Mouse (Mus musculus) cerebellum, adult 11-12 months (tissue): Measurements from ENCODE around the gene St8sia2.
"Not testable (repeated sequence)": the region's sequence is repeated elsewhere in the genome, so short reads cannot be mapped to it uniquely, and the experiment has no call there.

Source experiments
- DNase-seq: peaks from one replicate; pipeline ENCODE4 v3.0.0; 2022

The St8sia2 gene

GRCm38 (mm10) chr7:73972157-73972556, 41.3 kb downstream of the St8sia2 start:
- not testable (repeated sequence) for DNase-seq

- DNase-seq = no peak
Observed at GRCm38 (mm10) chr7:73965164-73965563, 48.3 kb downstream of the St8sia2 start.

GRCm38 (mm10) chr7:73962431-73962830, 51.1 kb downstream of the St8sia2 start:
- no peak for DNase-seq

- peak; percentile 46 for DNase-seq
Observed at GRCm38 (mm10) chr7:73954441-73954840, 59.0 kb downstream of the St8sia2 start.

DNA sequence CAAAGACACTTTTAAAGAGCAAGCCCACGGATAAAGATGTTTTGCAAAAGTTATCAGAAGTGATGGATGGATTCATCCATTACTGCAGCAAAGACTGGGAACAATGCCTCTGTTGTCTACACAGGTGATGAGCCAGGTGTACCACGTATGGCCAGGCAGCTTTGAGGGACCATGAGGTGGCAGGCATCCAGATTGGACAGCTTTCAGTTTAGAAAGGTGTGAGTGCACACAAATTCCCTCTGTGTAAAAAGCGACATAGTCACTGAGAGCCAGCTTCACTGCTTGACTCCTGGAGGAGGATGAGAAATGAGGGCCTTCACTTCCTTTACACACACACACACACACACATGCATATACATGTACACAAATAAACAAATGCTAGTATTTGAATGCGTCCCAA, 60.4 kb downstream of the St8sia2 start:
- no peak for DNase-seq

- DNase-seq = no peak
Observed at GRCm38 (mm10) chr7:73941640-73942039, 71.8 kb downstream of the St8sia2 start.

DNA sequence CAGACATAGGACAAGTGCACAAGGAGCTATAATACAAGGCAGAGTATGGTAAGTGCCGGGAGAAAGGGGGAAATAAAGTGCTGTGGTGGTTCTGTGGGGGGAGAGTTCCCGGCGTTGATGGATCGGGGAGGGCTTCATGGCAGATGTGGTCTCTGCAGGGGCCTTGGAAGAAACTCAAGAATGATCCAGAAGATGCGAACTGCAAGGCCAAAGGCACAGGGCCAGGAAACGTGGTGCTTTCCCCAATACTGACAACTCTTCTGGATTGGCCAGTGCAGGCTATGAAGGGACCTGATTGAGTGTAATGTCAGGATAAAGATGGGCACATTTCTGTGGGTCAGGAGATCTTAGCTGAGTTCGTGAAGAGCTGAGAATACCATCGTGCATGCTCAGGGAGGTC, 74.3 kb downstream of the St8sia2 start:
- DNase-seq = no peak

DNA sequence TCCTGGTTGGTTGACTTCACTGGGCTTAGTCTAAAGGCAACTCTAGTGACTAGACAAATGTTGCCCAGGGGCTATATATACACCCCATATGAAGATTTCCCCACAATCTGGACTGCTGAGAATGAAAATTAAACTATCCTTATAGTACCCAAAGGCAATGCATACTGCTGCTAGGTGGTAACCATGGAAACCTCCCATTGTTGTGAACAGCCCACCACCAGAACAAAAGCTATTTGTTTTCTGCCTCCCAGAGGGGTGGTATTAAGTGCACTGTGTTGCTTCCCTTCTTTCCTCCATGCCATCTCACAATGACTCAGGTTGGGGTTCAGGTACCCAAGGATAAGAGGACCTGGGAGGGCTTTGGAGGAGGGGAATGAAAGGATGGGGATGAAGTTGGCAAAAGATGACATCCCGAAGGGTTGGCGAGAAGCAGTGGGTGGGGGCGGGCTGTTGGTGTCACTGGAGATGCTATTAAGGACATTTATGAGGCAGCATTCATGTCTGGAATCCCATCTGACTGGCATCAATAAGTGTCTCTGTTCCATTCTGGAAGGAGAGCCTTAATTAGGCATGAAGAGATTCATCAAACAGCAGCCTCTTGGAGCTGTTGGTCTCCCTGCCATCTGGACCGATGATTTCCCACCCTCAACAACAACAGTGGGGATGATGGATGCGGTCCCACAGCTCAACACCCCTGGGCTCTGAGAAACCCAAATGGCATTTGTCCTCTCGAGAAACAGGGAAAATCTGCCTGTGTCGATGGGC, 75.3 kb downstream of the St8sia2 start:
- DNase-seq = no peak

DNA sequence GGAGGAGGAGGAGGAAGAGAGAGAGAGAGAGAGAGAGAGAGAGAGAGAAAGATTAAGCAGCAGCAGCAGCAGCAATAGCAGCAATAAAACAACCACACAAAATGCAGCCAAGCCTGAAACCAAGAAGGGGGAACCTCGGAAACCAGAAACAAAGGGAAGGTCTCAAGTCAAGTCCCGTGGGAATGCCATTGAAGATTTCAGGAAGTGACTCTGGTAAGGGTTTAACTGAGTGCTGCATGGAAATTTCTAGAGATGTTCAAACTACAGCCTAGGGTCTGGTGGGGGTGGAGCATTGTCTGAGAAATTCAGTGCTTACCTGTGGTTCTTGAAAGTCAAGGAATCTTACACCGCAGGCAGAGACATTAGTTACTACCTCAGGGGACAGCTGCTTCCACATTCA, 77.4 kb downstream of the St8sia2 start:
- no peak for DNase-seq

GRCm38 (mm10) chr7:73935703-73936102, 77.8 kb downstream of the St8sia2 start:
- DNase-seq = no peak

GRCm38 (mm10) chr7:73933036-73933435, 80.5 kb downstream of the St8sia2 start:
- no peak for DNase-seq

DNA sequence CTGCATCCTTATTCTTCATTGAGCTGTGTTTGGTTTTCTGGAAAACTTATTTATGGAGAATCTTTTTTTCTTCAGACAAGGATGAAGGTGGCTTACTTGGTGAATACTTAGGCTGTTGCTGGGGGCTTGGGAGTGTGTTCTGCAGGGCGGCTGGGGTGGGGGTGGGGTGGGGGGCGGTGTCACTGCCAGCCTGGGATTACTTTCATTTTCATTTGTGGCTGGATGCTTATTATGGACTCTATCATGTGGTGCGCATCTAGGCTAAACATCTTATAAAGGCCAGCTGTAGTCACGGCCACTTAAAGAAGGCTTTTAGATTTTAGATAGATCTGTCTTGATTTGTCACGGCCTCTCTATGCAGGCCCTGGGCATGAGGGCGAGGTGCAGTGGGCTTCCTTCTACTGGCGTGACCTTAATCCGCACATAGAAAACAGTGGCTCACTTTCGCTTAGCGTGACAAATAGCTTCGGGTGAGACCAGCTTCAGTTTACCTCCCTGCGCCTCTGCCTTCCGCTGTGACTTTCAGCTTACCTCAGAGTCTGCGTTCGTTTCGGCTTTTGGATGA, 92.5 kb downstream of the St8sia2 start:
- no peak for DNase-seq

- DNase-seq = peak; percentile 86
Observed at GRCm38 (mm10) chr7:73917633-73918311, 95.7 kb downstream of the St8sia2 start.

DNA sequence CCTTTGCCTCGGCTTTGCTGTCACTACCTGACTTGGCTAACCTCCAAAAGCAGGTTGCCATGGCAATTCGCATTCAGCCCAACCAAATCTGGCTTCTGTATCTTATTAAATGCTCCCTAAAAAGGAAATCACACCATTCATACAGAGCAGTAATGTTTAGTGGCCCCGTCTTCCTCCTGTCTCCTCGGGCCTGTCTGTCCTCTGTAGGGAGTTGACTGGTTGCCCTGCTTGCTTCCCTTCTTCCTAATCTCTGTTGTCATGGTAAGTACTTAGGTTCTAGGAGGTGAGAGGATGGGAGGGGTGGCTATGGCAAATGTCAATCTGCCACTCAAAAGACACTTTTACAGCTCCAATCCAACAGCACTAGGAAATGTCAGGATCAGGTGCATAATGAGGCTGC, 101.6 kb downstream of the St8sia2 start:
- DNase-seq = no peak

- no peak for DNase-seq
Observed at GRCm38 (mm10) chr7:73910843-73911242, 102.6 kb downstream of the St8sia2 start.

GRCm38 (mm10) chr7:73909432-73910205, 103.9 kb downstream of the St8sia2 start:
- DNase-seq = no peak

GRCm38 (mm10) chr7:73894506-73894905, 119.0 kb downstream of the St8sia2 start:
- DNase-seq = no peak

DNA sequence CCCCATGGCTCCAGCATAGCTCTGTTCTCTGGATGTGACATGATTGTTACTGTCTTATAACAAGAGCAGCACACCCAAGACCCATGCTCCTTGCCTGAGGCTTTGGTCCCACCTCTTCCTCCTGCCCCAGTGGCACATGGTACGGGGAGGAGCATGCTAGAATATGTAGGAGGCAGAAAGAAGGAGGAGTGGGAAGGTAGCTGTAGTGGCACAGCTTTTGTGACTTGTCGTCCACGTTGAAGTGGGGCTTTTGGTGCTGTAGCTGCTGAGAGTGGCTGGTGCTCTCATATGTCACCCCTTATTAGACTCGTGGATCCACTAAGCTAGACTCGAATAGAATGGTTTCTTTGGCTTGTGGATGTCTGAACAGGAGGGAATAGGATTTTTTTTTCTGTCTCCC, 121.7 kb downstream of the St8sia2 start:
- DNase-seq = no peak

GRCm38 (mm10) chr7:73890891-73891610, 122.4 kb downstream of the St8sia2 start:
- DNase-seq = no peak

GRCm38 (mm10) chr7:73890466-73890865, 123.0 kb downstream of the St8sia2 start:
- no peak for DNase-seq
